Mouse (Mus musculus): Measurements from ENCODE around the gene Gcm1.

- TF ChIP-seq CTCF (IDR thresholded peaks at IDR 0.05; ENCODE audit: low read depth) = no peak
- TF ChIP-seq EP300 (optimal IDR thresholded peaks at IDR 0.05) = no peak
Observed at GRCm38 (mm10) chr9:78003278-78003677, 48.4 kb upstream of the Gcm1 start.

Measured in stomach, postnatal 0 days (tissue).